Mouse (Mus musculus): ENCODE measurements at regions not wholly inside any gene's neighbourhood (a gene's known extent, or its start where the extent isn't known, plus 50 kb on each side); places are given as distances from the start of the nearest gene placed in this dataset.

GRCm38 (mm10) chr13:90643109-90643508, 262.0 kb downstream of the Atp6ap1l start:
- TF ChIP-seq CTCF (IDR thresholded peaks at IDR 0.05) (no peak), EP300 (IDR thresholded peaks at IDR 0.05) (no peak)

All from lung, postnatal 0 days (tissue).